Mouse (Mus musculus): Measurements from ENCODE around the gene Slc9a3r1.

Slc9a3r1 gene

DNA sequence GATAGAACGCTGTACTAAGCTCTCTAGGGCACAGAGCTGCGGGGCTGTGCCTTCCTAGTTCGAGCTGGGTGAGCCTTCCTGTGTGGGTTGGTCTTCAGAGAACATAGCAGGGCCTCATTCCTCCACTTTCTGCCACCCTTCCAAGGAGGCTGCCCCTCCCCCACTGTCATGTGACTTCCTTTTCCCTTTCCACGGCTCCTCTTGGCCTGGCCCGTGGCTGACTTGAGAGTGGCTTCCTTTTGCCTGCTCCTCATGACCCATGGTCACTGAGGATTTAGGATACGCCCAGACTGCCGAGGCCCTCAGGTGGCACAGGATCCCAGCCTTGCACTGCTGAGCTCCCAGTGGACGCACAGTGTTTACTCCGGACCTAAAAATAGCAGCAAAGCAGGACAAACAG is 29.0 kb downstream of the Slc9a3r1 start:
- DNase-seq = peak; percentile 67

DNA sequence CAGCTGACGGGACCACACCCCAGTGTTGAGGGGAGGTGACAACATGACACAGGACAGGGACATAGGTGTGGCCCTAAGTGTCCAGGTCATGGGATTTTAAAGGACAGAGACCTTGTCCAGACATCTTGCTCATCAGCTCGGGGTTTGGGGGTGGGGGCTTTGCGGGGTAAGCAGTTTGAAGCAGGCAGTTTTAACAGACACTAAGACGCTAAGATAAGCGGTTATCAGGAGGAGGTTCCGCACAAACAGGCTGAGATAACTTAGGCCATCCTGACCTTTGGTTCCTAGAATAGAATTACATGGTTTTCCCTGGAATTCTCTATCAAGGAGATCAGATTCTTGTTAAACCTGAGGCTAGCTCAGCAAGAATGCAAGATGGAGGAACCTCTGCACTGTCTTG is 31.6 kb downstream of the Slc9a3r1 start:
- DNase-seq = no peak

DNA sequence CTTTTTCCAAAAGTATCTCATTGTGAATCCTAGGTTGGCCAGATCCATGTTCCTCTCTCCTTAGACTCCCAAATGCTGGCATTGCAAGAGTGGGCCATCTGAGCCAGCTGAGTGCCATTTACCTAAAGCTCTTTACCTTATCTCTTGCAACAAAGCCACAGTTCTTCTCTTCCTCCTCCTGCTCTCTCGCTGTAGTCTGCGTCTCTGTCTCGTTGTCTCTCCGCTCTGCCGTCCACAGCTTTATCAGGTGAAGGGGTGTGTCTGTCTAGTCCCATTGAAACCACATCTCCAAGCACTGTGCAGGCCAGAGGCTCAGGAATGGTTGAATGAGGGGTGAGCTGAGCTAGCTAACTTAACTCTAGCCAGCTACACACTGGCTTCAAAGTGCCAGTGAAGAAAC is 32.8 kb downstream of the Slc9a3r1 start:
- no peak for DNase-seq

DNA sequence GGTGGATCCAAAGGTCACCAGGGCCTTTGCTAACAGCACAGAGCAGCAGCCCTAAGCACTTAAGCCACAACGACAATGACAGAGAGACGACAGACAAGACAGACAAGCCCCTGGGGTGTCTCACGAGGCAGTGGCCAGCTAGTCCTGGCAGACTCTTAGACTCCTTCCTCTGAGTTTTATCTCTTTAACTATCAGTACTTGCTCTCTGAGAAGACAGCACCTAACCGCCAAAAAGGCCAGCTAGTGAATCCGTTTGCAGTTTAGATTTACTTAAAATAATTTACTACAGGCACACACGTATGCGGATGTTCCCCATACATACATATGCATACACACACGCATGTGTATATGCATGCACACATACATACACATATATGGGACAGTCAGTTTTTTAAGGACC is 34.4 kb downstream of the Slc9a3r1 start:
- no peak for DNase-seq

DNA sequence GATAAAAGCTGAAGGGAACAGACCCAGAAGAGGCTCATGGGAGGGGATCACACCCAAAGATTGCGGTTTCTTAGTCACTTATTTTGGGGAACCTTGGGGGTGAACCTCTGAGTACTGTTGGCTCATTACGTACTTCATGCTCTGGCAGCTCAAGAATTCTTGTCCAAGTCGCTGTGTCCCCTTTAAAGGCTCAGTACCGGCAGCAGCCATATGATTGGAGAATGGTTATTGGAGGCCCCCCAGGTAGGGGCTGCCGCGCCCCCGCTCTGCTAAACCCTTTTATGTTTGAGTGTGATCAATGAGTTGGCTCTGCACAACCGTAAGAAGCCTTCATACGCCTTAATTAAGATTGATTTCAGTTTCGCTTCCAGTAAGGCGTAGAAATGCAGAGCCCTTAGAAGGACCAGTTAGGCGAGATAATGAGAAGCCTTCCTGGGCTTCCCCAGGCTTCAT is 35.8 kb downstream of the Slc9a3r1 start:
- no peak for DNase-seq

DNA sequence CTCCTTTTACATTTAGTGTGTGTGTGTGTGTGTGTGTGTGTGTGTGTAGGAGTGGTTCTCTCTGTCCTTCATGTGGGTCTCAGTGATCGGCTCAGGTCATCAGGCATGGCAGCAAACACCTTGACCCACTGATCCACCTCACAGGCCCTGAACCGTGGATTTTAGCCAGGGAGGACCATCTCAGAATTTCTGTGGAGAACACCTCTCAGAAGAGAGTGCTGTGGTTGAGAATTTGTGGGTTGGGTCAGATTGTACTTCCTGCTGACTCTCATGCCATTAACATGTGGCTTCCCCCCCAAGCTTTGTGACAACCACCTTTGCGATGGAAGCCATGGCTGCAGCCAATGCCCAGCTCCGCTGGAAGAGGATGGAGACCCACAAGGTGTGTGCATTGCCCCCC is 37.4 kb downstream of the Slc9a3r1 start:
- DNase-seq = no peak

DNA sequence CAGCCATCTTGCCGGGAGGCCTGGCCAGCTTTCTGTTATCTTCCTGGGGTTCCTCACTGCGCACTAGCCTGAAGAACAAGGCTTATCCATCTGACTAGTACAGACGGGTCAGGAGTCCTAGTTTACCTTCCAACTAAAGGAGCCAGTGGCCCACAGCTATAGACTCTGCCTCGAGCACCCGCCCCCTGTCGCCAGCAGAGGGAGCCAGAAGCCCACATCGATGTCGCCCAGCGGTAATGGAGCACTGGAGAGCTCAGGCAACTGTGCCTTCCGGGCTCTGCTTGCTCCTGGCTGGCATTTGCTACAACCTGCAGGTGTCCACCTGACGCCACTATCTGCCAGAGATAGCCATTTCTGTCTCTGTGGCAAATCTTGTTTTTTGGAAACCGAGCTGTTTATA is 39.2 kb downstream of the Slc9a3r1 start:
- DNase-seq = peak; percentile 80

DNA sequence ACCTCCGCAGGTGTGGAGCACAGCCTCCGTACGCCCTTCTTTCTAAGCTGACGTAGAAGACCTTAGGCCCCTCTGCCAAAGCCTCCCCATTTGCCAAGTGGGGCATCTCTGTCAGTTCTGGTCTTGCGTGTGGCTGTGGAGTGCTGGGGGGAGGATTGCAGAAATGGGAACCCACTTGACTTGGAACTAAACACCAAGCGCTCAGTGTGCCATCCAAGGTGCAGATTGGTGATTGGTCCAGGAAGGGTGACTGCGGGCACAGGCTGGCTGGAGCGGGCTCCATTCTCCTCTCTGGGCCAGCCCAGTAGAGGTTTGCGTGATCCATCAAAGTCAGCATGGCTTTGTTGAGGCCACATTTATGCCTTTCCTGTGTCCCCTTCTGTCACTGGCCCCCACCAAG is 39.6 kb downstream of the Slc9a3r1 start:
- no peak for DNase-seq

DNA sequence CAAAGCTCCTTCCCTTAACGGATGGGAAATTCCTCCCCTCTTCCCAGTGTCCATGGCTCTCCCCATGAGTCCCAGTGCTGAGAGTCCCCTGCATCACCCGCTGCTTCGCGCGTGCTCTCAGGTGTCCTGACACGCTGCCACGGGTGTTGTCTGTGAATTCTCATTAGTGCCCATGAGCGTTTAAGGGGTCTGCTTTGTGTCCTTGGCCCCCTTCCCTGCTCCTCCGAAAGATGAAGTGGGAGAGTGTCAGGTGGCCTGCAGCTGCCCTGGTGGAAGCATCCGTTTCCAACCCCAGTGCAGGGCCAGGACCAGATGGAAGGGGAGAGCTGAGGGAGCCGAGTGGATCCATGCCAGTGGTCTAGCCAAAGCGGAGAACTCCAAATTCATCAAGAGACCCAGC is 45.0 kb downstream of the Slc9a3r1 start:
- no peak for DNase-seq

DNA sequence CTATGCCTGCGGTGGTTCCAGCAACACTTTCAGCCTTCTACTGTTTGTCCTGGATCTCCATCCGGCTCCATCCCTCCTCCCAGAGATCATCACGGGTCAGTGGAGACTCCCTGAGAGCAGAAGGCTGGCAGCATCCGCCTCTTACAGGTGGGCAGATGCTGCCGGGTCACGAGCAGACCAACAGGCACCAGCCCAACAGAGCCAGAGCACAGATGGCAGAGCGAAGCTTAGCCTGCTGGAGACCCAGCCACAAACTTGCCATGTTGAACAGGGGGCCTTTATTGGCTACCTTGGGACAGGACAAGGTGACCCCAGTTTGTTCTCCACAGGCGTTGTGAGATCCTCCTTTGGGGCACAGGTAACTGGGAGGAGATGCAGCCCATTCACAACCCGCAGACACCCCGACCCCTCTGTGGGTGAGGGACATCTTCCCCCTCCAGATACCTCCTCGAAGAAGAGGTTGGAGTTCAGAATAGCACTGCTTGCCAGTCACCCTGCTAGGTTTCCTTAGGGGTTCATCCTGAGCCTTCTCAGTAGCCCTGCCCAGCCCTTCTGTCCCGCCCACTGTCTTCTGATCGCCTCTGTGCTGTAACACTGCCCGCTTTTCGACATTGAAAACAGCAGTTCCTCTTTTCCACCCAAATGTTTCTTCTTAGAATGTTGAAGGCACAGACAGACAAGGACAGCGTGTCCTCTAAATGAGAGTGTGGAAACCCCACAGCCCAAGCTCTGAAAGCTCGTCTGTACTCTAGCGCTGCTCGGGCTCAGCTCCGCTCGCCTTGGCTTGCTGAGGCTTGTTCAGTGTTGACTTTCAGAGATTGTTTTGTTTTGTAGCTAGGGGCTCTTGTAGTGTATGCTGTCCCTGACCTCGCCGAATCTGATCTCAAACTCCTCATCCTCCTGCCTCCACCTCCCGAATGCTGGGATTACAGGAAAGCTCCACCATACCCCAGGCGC is 45.9 kb downstream of the Slc9a3r1 start:
- DNase-seq = no peak

DNA sequence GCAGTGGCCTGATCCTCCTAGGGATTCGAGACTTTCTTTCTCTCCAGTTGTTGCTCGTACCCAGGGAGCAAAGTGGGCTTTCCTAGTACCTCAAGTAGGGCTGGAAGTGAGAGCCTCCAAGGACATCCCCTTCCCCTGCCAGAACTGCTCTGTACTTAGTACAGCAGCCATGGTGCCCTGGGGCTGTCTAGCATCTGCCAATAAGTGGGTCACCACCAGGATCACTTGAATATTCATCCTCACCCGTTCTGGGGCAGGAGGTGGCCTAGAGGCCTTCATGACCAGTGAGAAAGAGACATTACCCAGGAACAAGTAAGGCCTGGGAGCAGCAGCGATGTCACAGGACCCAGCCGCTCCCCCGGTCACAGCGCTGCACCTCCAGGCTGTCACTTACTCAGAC is 46.8 kb downstream of the Slc9a3r1 start:
- DNase-seq = no peak

DNA sequence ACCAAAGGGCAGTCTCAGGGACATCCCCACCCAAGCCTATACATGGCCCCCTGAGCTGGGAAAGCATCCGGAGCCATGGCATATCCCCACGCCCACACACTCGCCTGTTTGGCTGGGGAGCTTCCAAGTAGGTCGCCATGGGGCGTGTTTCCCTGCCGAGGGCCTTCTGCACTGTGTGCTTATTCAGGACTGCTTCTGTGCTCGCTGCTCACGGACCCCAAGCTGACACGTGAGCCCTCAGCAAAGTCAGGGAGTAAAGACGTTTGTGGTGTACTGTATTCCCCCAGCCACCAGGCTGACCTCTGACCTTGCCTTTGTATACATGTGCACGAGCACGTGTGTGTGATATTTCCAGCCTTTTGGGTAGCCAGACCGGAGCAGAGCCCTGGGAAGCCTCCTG is 49.0 kb downstream of the Slc9a3r1 start:
- no peak for DNase-seq

DNA sequence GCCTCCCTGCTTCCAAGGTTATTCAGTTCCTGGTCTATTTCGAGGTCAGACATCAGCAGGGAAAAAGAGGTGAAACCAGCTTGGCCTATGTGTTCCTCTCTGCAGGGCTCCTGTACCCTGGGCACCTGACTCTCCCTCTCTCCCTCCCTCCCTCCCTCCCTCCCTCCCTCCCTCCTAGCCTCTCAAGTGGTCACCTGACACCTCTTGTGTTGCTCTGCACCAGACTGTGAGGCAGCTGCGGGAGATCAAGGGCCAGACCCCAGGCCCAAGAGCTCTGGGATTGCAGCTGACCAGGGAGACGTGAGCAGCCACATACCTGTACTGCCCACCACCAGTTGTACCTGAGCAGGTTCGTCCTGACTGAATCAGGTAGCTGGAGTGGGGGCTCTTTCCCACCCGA is 52.0 kb downstream of the Slc9a3r1 start:
- DNase-seq = no peak

DNA sequence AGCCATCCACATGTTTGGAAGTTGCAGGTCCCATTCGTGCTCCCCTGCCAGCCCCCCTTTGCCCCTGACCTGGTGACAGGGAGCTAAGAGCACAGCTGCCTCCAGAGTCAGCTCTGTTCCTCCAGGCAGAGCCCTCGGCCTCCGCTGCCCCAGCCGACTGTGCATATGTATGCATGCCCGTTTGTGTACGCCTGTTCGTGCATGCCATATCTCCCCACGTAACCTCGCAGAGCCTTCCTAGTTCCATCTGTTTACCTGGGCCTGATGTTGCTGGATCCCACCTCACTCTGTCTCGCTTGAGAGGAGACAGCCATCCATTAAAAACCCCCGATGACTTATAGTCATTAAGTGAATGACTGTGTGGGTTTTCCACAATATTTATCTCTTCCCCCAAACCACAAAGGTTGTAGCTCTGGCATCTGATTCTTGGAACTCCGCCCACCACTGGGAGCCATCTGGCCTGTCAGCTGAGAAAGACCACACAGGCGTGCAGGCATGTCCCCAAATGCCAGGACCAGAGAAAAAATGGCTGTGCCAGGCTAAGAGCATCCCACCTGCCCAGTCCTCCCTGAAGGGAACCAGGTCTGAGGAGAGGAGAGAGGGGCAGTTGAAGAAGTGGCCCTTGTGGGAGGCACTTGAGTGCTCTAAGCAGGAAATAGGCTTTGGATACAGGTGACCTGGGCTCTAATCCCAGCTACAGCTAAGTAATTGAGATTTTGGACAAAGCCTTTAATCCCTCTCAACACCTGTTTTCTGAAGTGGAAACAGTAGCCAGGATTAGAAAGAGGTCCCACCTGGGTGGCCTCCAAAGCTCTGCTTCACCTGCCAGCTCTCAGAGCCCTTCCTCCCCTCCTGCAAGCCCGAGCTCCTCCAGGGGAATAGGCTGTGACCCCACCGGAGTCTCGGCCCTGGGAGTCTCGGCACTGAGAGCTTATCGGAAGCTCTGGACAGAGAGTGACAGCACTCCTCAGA is 54.6 kb downstream of the Slc9a3r1 start:
- no peak for DNase-seq

DNA sequence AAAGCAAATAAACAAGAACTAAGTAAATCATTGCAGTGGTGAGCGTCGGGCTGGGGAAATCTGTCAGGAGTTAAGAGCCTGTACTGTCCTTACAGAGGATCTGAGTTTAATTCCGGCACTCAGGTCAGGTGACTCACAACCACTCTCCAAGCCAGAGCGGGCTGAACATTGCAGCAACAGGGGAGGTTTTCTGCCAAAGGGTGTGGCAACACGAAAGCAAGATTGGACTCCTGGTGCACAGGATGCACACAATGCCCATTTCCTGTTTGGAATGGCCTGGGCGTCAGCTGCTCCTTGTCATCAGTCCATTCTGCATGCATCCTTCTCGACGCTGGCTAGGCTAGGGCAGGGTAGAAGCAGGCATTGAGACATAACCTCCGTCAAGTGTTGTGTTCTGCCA is 56.1 kb downstream of the Slc9a3r1 start:
- DNase-seq = peak; percentile 48

DNA sequence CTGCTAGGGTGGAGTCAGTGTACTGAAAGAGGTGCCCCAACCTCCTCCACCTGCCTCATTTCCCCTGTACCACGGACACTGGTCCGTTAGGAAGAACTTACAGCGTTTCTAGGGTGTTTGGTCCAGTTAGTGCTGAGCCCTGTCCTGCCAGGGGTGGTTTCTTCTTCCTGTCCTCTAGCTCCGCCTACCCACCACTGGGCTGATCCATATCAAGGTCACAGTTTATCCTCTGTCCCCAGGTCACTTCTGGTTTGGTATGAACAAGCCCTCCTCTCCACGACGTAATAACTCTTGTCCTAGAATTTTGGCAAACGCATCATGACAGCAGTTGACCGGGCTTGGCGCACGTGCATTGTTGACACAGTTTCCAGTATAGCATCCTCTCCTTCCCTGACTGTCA is 56.5 kb downstream of the Slc9a3r1 start:
- DNase-seq = no peak

DNA sequence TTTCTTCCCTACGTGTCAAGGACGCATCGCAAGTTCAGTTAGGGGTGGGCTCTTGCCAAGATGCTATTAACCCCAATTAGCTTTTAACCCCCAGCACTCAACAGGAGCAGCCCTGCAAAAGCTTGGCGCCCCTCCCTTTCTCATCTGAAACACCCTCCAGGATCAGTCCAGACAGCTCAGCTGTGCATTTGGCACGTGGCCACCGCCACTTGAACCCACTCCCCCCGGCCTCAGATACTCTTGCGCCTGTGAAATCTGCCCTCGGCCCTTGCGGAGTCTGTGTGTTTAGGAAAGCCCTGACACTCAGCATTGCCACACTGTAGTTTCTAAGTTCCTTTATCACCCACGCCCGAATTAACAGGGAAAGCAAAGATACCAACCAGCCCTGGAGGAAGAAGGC is 58.9 kb downstream of the Slc9a3r1 start:
- no peak for DNase-seq

DNA sequence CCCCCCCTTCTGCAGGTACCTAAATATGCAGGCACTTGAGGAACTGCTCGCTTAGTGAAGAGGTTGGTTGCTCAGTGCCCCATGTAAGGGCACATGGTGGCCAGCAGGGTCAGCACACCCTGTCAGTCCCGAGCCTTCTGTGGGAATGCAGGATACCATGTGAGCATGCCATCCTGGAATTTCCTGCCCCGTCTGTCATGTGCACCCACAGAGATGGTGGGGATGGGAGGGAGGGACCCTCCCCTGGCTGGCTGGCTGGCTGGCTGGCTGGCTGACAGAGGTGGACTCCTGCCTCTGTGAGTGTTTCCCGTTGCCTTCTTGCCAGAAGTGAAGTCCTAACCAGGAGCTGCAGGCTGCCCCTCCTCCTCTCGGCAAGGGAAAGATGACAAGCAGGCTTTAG is 59.4 kb downstream of the Slc9a3r1 start:
- DNase-seq = no peak

DNA sequence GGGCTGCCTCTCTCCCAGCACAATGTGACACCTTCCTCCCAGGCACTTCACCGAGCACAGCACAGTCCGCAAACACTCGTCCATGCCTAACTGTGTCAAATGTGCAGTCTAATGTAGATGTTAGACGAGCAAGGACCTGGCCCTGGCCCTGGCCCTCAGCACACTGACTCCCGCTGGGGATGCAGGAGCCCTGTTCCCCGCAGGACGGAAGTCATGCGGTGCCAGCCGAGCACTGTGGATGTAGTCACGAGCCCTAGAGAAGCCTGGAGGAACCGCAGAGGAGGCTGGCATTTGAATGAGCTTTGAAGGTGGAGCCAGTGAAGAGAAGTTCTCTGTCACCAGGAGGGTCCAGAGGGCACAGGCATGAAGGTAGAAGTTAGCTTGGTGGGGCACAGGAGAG is 60.3 kb downstream of the Slc9a3r1 start:
- DNase-seq = no peak

DNA sequence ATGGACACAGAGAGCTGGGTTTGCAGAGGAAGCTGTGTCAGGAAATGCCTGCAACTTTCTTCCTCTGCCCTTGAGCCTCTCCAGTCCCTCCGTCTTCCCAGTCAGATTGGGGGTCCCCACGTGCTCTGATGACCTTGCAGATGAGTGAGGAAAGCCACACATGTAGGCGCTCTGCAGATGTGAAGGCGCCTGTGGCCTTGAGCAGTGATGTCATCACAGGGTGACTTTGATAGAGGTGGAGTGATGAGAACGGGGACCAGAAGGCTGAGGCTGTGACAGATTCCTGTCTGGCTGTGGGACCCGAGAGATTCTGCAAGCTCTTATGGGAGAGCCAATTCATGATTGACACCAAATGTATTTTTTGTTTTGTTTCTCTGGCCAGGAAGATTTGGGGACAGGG is 60.7 kb downstream of the Slc9a3r1 start:
- DNase-seq = no peak

DNA sequence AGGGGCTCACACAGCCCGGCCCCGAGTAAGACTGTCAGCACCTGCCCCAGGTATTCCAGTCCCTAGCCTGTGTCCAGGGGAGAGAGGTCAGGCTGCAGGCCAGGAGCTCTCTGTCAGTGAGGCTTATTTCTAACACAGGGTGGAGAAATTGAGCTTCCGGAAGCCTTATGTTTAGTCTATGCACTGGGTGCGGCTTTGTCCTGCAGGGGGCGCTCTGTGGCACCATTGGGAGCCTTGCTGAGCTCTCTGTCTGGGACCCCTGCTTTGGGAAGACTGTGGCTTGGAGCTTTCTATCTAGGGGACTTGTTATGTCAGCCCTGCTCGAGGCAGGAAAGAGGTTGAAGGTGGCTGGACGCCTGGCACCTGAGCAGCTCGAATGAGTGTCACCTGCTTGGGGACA is 61.7 kb downstream of the Slc9a3r1 start:
- peak; percentile 36 for DNase-seq

DNA sequence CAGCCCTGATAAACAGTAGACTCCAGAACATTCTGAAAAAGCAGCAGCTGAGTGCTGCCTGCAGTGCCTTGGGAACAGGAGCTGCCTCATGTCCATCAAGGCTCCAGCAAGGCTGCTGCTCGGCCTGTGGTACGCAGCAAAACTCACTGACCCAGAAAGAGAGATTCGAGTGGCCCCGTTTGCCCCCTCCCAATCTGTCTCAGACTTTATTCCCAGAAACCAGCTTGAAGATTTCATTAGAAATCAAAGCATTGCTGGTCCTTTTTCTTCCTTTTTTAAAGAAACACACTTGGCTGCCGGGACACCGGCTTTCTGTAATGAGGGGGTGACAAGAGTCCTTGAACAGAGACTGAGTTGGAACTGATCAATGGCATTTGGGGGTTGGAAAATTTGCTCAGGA is 62.2 kb downstream of the Slc9a3r1 start:
- no peak for DNase-seq

DNA sequence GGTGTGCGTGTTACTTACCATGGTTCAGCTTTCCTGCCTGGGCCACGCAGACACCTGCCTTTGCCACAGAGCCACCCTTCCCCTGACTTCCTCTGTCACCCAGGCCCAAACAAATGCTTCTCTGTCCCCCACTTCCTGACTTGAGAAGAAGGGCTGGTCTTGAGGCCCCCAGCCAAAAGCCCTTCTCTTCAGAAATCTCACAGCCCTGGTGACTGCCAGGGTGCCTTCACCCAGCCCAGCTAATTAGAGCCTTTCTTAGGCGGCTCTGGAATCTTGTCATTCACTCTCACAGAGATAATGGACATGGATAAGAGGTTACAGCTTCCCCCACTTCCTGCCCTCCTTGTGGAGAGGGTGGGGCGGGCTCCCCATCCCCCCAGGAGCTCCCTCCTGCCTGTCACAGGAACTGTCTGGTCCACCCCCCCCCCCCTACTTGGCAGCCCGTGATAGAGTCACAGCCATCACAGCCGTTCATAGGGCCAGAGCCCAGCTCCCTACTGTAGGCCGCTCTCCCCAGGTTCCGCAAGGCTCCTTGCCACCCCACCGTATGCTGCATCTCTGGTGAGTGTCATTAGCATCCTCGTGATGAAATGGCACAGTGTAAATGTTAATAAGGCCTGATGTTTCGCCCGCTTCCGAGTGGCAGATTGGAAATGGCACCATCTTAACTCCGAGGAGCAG is 63.8 kb downstream of the Slc9a3r1 start:
- DNase-seq = no peak

Measured in kidney, adult 9 months (tissue).